Mouse (Mus musculus) brain, embryonic 14.5 days (tissue): ENCODE data around the gene Timm44.

Source experiments
- CTCF ChIP-seq: fragments of 200-500 bp; IDR thresholded peaks from 2 replicates; pipeline ENCODE4 v1.5.1; 2012; ENCODE audit warnings: inconsistent platforms, mild to moderate bottlenecking, moderate library complexity, borderline replicate concordance; ENCODE audit not compliant: insufficient read depth, insufficient read length; ENCODE audit errors: extremely low read depth
- POLR2A ChIP-seq: fragments of 200-500 bp; IDR thresholded peaks from 2 replicates; pipeline ENCODE4 v1.6.1; 2012; ENCODE audit warnings: mild to moderate bottlenecking, inconsistent platforms, borderline replicate concordance; ENCODE audit not compliant: poor library complexity, insufficient read depth, insufficient read length, severe bottlenecking; ENCODE audit errors: extremely low read depth

- TF ChIP-seq POLR2A (no peak), CTCF (no peak)
Measured at GRCm38 (mm10) chr8:4314852-4315251, 39.1 kb upstream of the Timm44 start.
